Mouse (Mus musculus): ENCODE data around the gene Wap.

Gene Wap

DNA sequence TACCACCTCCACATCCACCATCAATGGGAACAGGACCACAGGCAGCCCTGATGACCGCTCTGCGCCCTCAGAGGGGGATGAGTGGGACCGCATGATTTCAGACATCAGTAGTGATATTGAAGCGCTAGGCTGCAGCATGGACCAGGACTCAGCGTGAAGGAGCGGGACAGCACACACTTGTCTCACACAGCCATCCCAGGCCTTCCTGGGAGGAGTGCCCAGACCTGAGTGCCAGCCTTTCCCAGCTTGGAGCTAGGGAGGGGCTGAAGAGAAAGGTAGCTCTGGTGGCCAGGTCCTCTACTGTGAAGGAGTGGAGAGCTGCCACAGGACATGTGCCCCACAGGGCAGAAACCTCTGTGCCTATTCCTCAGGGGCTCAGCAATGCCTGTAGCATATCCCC is 42.2 kb downstream of the Wap start:
- DNase-seq (ENCODE audit: low spot score): no peak

DNA sequence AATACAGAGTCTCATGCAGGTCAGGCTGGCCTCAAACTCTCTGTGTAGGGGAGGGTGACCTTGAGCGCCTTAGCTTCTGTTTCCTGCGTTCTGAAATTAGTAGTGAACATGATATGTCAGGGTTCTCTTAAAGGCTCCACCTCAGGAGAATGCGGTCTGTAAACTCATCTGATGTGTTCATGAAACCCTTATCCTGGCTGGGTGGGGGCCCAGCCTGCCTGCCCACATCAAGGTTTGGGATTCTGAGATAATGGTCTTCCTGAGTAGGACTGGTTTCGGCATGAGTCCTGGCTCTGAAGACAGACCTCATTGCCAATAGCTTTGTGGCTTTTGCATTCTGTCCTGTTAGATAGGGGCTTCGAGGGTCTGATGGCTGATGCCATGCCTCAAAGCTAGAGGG is 43.1 kb downstream of the Wap start:
- no peak for DNase-seq (ENCODE audit: low spot score)

DNA sequence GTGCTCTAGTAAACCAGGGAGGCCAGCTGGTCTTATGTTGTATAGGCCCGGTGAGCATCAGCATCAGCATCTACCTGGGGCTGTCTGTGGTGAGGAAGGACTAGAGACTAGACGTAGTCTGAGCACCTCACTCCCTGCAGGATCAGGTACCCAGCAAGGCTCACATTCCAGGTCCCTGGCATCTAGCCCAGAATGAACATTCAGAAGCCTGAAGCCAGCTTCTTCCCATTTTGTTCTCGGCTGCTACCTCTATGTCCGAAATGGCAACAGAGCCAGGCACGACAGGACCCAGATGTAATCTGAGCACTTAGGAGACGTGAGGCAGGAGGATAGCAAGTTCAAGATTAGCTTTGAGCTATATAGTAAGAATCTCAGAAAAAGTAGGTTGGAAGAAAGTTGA is 43.6 kb downstream of the Wap start:
- DNase-seq (ENCODE audit: low spot score): no peak

DNA sequence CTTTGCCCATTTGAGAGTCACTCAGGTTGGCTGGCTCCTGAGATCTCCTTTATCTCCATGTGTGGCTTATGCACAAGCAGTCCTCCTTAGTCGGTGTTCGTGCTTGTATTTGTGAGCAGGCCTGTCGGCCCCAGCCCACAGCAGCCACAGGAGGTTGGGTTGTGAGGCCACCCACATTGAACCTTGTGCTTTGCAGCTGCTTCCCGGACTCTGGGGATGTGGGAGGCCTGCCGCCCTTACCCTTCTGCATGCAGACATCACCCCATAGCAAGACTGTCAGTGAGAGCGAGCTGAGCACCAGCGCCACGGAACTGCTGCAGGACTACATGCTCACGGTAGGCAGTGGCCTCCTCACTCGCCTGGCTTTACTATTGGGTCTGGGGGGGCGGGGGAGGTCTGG is 45.0 kb downstream of the Wap start:
- no peak for DNase-seq (ENCODE audit: low spot score)

DNA sequence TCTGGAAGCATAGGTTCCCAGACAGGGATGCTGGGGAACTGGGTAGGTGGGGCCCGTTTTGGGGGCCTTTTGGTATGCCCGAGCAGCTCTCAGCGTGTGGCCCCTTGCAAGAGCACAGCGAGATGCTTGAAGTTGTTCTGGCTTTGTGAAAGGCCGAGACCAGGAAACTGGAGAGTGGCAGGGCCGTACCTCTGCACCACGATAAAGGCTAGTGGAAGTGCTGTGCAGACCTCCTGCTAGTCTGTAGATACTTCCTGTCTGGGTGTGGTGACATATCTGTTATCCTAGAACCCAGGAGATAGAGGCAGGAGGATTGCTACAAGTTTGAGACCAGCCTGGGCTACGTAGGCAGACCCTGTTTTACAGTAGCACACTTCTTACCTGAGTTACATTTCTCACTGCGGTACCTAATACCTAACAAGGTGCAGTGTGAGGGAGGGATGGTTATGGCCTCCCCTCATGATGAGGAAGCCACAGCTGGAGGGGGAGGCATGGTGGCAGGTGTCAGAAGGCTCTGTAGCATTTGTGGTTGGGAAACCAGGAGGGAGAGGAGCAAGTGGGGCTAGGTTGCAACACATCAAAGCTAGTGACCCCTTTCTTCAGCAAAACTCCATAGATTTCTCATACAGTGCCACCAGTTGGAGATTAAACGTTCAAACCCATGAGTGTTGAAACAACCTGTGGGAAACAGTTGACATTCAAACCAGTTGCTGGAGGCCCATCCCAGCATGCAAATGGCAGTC is 47.3 kb downstream of the Wap start:
- DNase-seq (ENCODE audit: low spot score): no peak

DNA sequence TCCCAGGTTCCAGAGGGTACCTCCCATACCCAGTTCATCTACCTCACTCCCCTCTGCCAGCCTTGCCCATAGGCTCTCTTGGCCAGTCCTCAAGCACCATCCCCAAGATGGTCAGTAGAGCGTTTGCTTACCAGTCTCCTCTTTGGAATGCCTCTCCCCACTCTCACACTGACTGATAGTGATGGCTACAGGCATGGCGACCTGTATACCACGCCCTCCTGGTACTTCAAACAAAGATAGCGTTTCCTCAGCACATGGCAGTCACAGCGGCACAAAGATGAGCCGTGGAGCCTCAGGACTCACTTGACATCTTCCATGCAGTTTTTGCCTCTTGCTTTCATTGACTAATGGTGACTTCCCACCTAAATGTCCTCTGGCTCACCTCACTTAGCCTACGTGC is 48.6 kb downstream of the Wap start:
- DNase-seq (ENCODE audit: low spot score): no peak

DNA sequence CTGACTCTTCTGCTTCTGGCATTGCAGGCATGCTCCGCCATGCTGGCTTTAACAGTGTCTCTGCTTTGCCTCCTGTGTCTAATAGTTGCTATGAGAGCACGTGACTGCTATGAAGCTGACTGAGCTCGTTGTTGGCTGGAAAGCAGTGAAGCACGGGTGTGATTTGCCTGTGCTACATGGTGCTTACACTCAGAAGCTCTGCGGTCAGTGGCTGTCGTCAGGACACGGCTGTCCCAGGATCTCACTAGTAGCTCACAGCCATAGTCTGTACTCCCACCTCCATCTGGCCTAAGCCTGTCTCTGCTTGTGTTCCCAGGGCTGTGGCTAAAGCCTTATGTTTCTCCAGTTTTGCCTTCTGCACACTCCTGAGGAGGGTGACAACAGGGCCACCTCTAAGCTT is 50.1 kb downstream of the Wap start:
- no peak for DNase-seq (ENCODE audit: low spot score)

DNA sequence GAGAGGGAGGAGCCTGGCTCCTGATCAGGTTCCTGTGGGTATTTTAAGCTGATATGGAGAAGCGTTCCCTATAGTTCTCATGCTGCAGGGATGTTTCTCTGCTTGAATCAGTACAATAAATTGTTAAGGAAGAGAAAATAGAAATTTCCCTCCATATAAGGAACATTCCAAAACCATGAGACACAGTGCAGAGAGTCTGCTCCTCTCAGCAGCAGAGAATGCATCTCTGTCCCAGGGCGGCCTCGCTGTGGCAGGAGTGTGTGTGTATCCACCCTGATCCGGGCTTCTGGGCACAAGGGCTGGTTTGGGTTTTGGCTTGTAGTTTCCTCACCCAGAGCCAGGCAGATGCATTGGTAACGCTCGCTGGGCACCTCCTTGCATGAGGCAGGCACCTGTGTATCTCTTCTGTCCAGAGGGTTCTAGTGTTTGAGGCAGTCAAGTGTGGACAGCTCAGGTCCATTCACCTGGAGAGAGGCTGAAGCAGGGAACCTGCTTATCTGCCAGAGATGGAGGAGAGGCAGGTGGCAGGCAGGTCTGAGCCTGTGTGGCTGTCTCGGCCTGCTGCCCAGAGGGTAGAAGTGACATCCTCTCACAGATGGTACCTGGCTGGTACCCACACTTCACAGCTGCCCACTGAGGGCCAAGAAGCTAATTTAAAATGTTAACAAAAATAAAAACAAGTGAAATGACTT is 51.0 kb downstream of the Wap start:
- no peak for DNase-seq (ENCODE audit: low spot score)

DNA sequence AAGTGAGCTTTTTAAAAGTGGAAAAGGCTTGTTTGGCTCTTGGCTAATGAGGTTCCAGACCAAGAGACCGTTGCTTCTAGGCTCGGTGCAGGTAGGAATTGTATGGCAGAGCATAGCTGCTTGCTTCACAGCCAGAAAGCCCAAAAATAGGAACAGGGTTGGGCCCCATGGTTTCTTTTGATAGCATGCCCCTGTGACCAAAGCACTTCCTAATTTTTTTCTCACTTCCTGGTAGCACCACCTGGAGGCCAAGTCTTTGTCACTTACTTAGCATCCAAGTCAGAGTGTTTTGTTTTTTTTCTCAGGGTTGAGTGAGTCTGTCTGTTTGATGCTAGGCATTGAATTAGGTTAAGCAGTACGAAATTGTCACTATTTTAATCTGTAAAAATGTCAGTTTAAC is 51.8 kb downstream of the Wap start:
- DNase-seq (ENCODE audit: low spot score): no peak

DNA sequence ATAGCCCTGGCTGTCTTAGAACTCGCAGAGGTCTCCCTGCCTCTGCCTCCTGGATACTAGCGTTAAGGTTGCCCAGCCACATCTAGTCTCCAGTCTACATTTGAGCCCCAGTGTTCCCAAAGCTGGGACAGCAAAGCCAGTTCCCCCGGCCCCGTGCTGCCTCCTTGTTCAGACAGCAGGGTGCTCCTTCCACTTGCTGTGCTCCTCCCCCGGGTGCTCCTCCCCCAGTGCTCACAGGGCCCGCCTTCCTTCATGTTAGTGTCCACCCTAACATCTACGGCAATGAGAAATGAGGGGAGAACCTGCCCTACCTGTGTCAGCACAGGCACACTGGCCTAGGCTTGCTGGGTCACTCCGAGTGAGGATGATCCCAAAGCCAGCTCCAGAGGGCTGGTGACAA is 52.7 kb downstream of the Wap start:
- DNase-seq (ENCODE audit: low spot score): no peak

All from urinary bladder, postnatal 14 days (tissue).